Mouse (Mus musculus) kidney, embryonic 16.5 days (tissue): Measurements from ENCODE around the gene C1ra. TPM values are rescaled to one million over a fixed set of nuclear protein-coding genes. Genes with fewer than 3 reads are reported as not detected.
"Not testable (repeated sequence)": the region's sequence is repeated elsewhere in the genome, so short reads cannot be mapped to it uniquely, and the experiment has no call there.

Experiments used
- ATAC-seq: fragments of 200-750 bp; cut with Nextera tagmentation; 2 replicates; pipeline ENCODE4 v1.8.0; 2017; ENCODE audit warnings: moderate TSS enrichment; ENCODE audit not compliant: low FRiP score, low TSS enrichment
- H3K27ac ChIP-seq: fragments of 300-500 bp; sonication (generic); 2 replicates; pipeline ENCODE4 v1.5.1; 2014; ENCODE audit warnings: low read length
- H3K27me3 ChIP-seq: fragments of 300-500 bp; sonication (generic); 2 replicates; pipeline ENCODE4 v1.6.1; 2014; ENCODE audit warnings: low read length, control low read depth, mixed read lengths; ENCODE audit not compliant: insufficient read depth
- H3K36me3 ChIP-seq: fragments of 300-500 bp; sonication (generic); 2 replicates; pipeline ENCODE4 v1.6.1; 2014; ENCODE audit warnings: low read length, control low read depth, mixed read lengths; ENCODE audit not compliant: insufficient read depth
- H3K4me1 ChIP-seq: fragments of 300-500 bp; sonication (generic); 2 replicates; pipeline ENCODE4 v1.6.1; 2014; ENCODE audit warnings: low read length, control low read depth, mixed read lengths; ENCODE audit not compliant: insufficient read depth
- H3K4me2 ChIP-seq: fragments of 300-500 bp; sonication (generic); replicated peaks from 2 replicates; pipeline ENCODE4 v1.6.1; 2014; ENCODE audit warnings: low read depth, low read length
- H3K4me3 ChIP-seq: fragments of 300-500 bp; sonication (generic); 2 replicates; pipeline ENCODE4 v1.5.1; 2014; ENCODE audit warnings: mild to moderate bottlenecking, low read length
- H3K9ac ChIP-seq: fragments of 300-500 bp; sonication (generic); replicated peaks from 2 replicates; pipeline ENCODE4 v1.6.1; 2014; ENCODE audit warnings: low read length
- H3K9me3 ChIP-seq: fragments of 300-500 bp; sonication (generic); 2 replicates; pipeline ENCODE4 v1.6.1; 2016; ENCODE audit warnings: low read length, control low read depth
- WGBS: fragments of 180-500 bp; shearing (Covaris S2); extraction: QIAGEN DNeasy Blood & Tissue Kit; methylation state at CpG from one replicate; pipeline ENCODE4 v1.1.7; 2014; 5-methylcytosine and 5-hydroxymethylcytosine counted together
- polyA plus RNA-seq: library from polyadenylated mRNA; unstranded; fragments of >200 nt; fragmentation: Nextera tagmentation; extraction: Ambion mirVana; gene quantifications from 2 replicates; pipeline ENCODE4 v1.2.1, GENCODE M21; 2015

Gene C1ra
- polyA plus RNA-seq = 11.7 and 13.9 TPM in 2 replicates

DNA sequence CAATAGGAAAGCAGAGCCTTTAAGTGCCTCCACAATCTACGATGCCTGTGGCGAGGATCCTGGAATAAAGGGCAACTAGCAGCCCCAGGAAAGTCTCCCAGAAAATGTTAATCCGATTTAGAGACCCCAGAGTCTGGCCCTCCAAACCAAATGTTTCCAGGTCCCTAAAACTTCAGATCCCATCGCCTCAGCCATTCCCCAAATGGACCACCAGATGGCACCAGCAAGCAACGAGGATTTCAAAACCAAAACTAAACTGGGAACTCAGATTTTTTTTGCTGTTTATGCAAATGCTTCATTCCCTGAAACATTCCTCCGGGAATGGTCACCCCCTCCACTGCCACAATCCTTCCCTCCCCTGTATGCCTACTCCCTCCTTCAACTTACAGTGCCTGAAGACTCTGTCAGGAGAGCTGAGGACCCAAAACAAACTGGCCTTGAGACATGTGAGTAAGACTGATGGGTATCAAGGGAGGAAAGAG is at the start of gene C1ra:
C1ra (plus strand) TSS at position 51 of the 482 bp plus-strand sequence.
- Histone ChIP-seq H3K36me3 (no peaks in the 10 kb centered on the region), H3K4me2 (peak within 1 kb of the TSS; percentile 55), H3K9ac (peak within 1 kb of the TSS; percentile 61), H3K9me3 (no peaks in the 10 kb centered on the region), H3K27me3 (no peaks in the 10 kb centered on the region), H3K4me3 (peak within 1 kb of the TSS; percentile 39), H3K4me1 (no peaks in the 10 kb centered on the region), H3K27ac (no peak within 1 kb of the TSS)
- peak; percentile 55; the same call in 1 of the 2 replicates for ATAC-seq
- 10% methylated on average over 6 of the region's 6 CpGs for WGBS

DNA sequence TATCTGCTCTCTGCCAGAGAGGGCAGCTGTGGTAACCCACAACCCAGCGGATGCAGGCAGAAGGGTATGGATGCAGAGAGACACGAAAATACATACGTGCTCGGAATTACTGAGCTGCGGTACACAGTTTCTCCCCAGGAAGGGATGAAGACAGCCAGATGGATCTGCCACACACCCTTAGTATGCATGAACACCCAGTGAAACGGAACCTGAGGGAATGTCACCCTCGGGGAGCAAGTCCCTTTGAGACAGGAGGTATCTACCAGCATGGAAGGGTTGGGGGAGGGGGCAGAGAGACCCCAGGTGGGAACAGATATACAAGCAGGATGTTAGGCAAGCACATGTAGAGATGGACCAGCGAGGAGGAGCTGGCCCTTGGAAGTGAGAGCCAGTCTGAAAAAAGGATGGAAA is 48.3 kb upstream of the C1ra start:
- Histone ChIP-seq H3K27me3 (no peaks in the 10 kb centered on the region), H3K36me3 (no peaks in the 10 kb centered on the region), H3K9ac (no peak overlapping the region), H3K4me3 (peak overlapping the region; percentile 52), H3K4me2 (peak overlapping the region; percentile 79), H3K9me3 (no peaks in the 10 kb centered on the region), H3K27ac (no peak overlapping the region), H3K4me1 (peaks cover 13% of the 10 kb centered on the region)
- 28% methylated on average over 8 of the region's 8 CpGs for WGBS
- no peak for ATAC-seq

DNA sequence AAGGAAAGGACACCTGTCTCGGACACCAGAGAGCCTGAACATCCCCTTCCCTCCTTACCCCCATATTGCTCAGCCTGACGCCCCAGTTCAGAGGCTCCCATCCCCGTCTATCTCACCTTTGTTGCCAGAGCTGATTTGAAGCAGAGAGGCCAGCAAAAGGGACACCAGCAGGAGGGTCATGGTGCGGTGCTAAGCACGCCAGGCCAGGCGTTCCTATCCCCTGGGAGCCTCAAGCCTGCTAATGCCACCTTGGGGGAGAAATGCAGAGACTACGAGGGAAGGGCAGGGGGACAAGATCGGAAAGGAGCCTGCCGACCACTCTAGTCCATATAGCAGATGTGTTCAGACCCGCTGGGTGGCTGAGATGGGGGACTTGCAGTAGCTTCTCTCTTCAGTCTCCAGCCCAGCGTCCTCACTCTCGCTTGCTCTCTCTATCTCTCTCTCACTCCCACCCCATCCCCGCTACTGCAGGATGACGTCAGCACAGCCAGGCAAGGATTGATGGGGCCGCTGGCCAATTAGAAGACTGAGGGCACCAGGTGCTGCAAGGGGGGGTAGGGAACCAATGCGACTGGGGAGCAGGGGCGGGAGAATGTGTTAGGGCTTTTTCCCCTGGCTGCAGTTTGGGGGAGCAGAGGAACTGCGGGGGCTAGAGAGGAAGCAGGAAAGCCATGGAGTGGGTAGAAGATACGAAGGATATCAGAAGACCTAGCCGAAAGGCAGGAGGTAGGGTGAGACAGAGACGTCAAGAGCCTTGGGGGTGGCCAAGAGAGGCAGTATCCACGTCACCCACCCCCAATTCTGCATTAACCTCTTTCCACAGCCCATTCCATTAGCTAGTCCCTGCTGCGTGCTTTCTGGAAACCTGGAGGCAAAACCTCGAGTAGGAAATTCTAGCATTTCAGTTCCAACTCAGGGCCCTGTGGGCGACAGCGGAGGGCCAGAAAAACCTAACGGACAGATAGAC is 47.6 kb upstream of the C1ra start, which contains the start of gene Clstn3:
Clstn3 (minus strand) TSS at position 490 of the 967 bp plus-strand sequence.
- ATAC-seq = peak; percentile 96
- Histone ChIP-seq H3K4me1 (peaks cover 13% of the 10 kb centered on the region), H3K9ac (peak within 1 kb of the TSS; percentile 67), H3K4me3 (peak within 1 kb of the TSS; percentile 52), H3K36me3 (no peaks in the 10 kb centered on the region), H3K27ac (no peak within 1 kb of the TSS), H3K4me2 (peak within 1 kb of the TSS; percentile 79), H3K27me3 (no peaks in the 10 kb centered on the region), H3K9me3 (no peaks in the 10 kb centered on the region)
- 5% methylated on average over 27 of the region's 27 CpGs for WGBS

DNA sequence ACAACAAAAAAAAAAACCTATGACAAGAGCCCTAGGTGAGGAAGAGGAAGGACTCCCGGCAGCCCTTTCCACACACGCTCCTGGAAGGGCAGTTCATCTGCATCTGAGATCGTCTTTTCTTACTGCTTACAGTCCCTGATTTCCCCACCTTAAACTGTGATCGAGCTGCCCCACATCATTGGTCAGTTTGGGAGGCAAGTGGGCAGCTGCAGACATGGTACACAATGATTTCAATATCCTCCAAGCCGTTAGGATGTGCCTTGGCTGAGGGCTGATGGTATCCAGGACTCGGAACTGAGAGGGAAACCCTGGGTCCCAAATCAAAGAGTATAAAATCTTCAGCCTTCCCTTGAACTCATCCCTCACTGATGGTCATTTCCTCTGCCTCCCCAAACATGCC is 46.9 kb upstream of the C1ra start:
- Histone ChIP-seq H3K9ac (peak overlapping the region; percentile 67; the same call in 1 of the 2 replicates), H3K36me3 (no peaks in the 10 kb centered on the region), H3K9me3 (no peaks in the 10 kb centered on the region), H3K27ac (no peak overlapping the region), H3K4me2 (peak overlapping the region; percentile 79), H3K4me1 (peaks cover 13% of the 10 kb centered on the region), H3K4me3 (peak overlapping the region; percentile 52), H3K27me3 (no peaks in the 10 kb centered on the region)
- WGBS = 41% methylated on average over 6 of the region's 6 CpGs
- no peak for ATAC-seq

DNA sequence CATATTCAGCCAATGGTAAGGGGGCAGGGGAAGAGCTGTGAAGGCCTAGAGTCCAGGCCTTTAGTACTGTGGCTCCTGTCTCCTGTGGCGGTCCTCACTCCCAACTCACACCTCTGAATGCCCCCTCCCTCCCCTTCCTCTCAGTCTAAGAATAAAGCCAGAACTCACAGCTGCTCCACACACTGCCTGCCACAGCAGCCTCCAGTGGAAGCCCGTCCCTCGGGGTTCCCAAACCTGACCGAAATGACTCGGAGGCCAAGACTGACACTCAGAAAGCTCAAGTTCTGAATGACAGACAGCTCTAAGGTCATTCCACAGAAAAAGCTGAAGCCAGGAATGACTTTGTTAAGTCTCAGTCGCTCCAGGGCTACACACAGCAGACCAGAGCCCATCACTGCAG is 46.5 kb upstream of the C1ra start:
- H3K36me3 ChIP-seq = no peaks in the 10 kb centered on the region
- no peak overlapping the region for H3K9ac ChIP-seq
- no peaks in the 10 kb centered on the region for H3K9me3 ChIP-seq
- WGBS = 77% methylated on average over 6 of the region's 6 CpGs
- no peak overlapping the region for H3K4me3 ChIP-seq
- no peak overlapping the region for H3K4me2 ChIP-seq
- no peak for ATAC-seq
- H3K27me3 ChIP-seq = no peaks in the 10 kb centered on the region
- no peak overlapping the region for H3K27ac ChIP-seq
- peaks cover 13% of the 10 kb centered on the region for H3K4me1 ChIP-seq

DNA sequence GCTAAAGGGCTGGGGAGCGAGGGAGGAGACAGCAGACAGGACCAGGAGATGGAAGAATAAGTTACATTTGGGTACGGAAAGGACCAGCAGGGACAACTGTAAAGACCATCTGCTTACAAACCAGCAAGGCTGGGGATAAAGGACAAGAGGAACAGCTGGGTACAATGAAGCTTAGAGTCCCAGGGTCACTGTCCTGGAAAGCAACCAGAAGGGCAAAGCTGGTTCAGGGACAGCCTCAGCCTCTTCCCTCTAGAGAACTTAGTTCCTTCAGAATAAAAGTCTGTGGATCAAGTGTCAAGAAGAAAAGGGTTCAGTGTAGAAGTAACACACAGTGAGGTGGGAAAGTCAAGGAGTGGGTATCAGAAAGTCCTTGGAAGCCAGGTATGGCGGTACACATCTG is 41.1 kb upstream of the C1ra start:
- no peaks in the 10 kb centered on the region for H3K4me1 ChIP-seq
- H3K27ac ChIP-seq = no peak overlapping the region
- no peaks in the 10 kb centered on the region for H3K9me3 ChIP-seq
- ATAC-seq = no peak
- no peak overlapping the region for H3K4me3 ChIP-seq
- H3K9ac ChIP-seq = no peak overlapping the region
- no peak overlapping the region for H3K4me2 ChIP-seq
- H3K27me3 ChIP-seq = no peaks in the 10 kb centered on the region
- H3K36me3 ChIP-seq = no peaks in the 10 kb centered on the region
- WGBS = 89% methylated on average over 3 of the region's 3 CpGs

DNA sequence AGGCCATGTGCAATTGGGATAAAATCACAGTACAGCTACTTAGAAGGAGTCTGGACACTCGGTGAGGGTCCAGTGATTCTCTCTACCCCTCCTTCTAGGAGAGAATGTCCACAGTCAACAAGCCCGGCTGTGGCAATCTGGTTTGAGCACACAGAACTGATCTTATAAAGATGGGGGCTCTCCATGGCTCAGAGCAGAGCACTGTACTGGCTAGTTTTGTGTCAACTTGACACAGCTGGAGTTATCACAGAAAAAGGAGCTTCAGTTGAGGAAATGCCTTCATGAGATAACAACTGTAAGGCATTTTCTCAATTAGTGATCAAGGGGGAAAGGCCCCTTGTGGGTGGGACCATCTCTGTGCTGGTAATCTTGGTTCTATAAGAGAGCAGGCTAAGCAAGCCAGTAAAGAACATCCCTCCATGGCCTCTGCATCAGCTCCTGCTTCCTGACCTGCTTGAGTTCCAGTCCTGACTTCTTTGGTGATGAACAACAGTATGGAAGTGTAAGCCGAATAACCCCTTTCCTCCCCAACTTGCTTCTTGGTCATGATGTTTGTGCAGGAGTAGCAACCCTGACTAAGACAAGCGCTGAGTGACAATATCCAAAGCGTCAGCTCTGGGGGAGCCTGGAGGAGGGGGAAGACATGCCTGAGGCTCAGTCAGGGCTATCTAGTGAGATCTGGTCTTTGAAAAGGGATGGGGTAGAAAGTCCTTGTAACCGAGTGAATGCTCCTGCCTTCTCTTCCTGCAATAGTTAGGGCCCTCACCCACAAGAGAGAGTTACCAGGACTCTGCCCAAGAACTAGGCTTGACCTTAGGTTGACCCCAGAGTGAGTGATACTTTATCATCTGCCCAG is 40.2 kb upstream of the C1ra start:
- not testable (repeated sequence) for ATAC-seq, H3K27me3 ChIP-seq, H3K27ac ChIP-seq, H3K4me2 ChIP-seq, H3K4me3 ChIP-seq, H3K4me1 ChIP-seq, H3K9ac ChIP-seq, H3K9me3 ChIP-seq, H3K36me3 ChIP-seq
- WGBS = 71% methylated on average over 6 of the region's 6 CpGs

DNA sequence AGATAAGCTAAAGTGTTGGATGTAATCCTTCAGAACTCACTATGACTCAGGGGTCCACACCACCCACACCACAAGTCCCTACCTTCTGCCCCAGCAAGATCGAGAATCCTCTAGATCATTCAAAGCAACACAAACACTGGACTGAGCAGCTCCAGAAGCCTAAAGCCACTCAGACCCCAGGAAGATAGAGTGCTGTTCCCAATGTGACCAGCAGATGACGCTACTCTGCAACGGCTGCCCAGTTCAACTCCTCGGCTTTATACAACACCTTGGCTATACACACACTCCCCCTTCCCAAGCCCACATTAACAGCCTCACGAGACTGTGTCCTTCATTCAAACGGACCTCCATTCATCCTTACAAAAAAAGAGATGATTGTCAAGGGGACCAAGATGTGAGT is 39.4 kb upstream of the C1ra start:
- Histone ChIP-seq H3K9ac (no peak overlapping the region), H3K9me3 (no peaks in the 10 kb centered on the region), H3K36me3 (no peaks in the 10 kb centered on the region), H3K4me1 (peaks cover 5% of the 10 kb centered on the region), H3K4me2 (no peak overlapping the region), H3K4me3 (no peak overlapping the region), H3K27ac (no peak overlapping the region), H3K27me3 (no peaks in the 10 kb centered on the region)
- 36% methylated on average over 6 of the region's 6 CpGs for WGBS
- no peak for ATAC-seq

DNA sequence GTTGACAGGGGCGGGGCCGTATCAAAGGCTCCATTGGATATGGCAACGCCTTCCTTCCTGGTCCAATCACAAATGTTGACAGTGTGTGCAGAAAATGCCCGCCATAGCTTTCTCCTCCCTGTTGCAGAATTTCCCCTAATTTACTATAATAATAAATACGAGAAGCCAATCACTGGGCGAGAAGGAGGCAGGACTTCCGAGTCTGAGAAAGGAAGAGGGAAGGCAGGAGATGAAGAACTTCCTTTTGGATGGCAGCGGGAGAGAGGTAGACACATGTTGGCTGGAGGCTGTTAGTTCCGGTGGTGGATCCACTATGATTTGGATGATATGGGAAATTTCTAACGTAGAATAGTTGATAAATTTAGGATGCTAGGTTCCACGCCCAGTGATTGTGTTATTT is 37.6 kb upstream of the C1ra start:
- Histone ChIP-seq H3K27ac (no peak overlapping the region), H3K4me1 (peaks cover 9% of the 10 kb centered on the region), H3K4me3 (no peak overlapping the region), H3K27me3 (no peaks in the 10 kb centered on the region), H3K4me2 (no peak overlapping the region), H3K9me3 (no peaks in the 10 kb centered on the region), H3K36me3 (no peaks in the 10 kb centered on the region), H3K9ac (no peak overlapping the region)
- 81% methylated on average over 11 of the region's 11 CpGs for WGBS
- ATAC-seq = no peak
